10 mouse cellular contexts compared by ENCODE assay signal in genomic region chr4:139821071-139821470, GRCm38 (mm10). TPM values are rescaled to one million over a fixed set of nuclear protein-coding genes. Genes with fewer than 3 reads are reported as not detected.
DNase-seq lines count a peak whose midpoint lies in the region; ATAC-seq lines count a peak whose summit lies in the region.
"Had no signal": no experiment of that assay in that cellular context is flagged by ENCODE, and none has a peak within 500 bp of the region (broad histone marks: within the 10 kb centered on the region; RNA-seq: fewer than 3 reads in every experiment).

No protein-coding gene starts in this region.

- no peaks in the 10 kb centered on the region for H3K9me3 ChIP-seq in kidney, embryonic 16.5 days (ENCODE audit: low read length)
- H3K9me3 ChIP-seq in forebrain, embryonic 10.5 days, result no peaks in the 10 kb centered on the region
- no peaks in the 10 kb centered on the region for H3K9me3 ChIP-seq in intestine, embryonic 16.5 days (ENCODE audit: control insufficient read depth, low read length)
- no peaks in the 10 kb centered on the region for H3K9me3 ChIP-seq in neural tube, embryonic 13.5 days

- H3K4me3 ChIP-seq in kidney, embryonic 16.5 days (ENCODE audit: low read length), result peak overlapping the region; percentile 31
- peak overlapping the region; percentile 45 for H3K4me3 ChIP-seq in forebrain, embryonic 10.5 days
- peak overlapping the region; percentile 25 for H3K4me3 ChIP-seq in intestine, embryonic 16.5 days (ENCODE audit: low read length)
- H3K4me3 ChIP-seq in neural tube, embryonic 13.5 days, result peak overlapping the region; percentile 35

- no peak for DNase-seq in kidney, postnatal 14 days
- DNase-seq in forebrain, embryonic 10.5 days (ENCODE audit: extremely low spot score, low spot score), result no peak
- no peak for DNase-seq in cerebellum, postnatal 14 days
- no peak for DNase-seq in adrenal gland, postnatal 10 days
- DNase-seq: lung, postnatal 10 days had no signal

- peak overlapping the region; percentile 34 for H3K4me2 ChIP-seq in kidney, embryonic 16.5 days (replicated peaks; ENCODE audit: low read depth, low read length)
- no peak overlapping the region for H3K4me2 ChIP-seq in intestine, embryonic 16.5 days (ENCODE audit: low read depth, low read length)
- peak overlapping the region; percentile 58 for H3K4me2 ChIP-seq in neural tube, embryonic 13.5 days

- no peak overlapping the region for H3K9ac ChIP-seq in kidney, embryonic 16.5 days (replicated peaks; ENCODE audit: low read length)
- no peak overlapping the region for H3K9ac ChIP-seq in intestine, embryonic 16.5 days (ENCODE audit: low read depth, low read length)
- peak overlapping the region; percentile 64 for H3K9ac ChIP-seq in neural tube, embryonic 13.5 days

- H3K27ac ChIP-seq in kidney, embryonic 16.5 days (ENCODE audit: low read length), result no peak overlapping the region
- peak overlapping the region; percentile 85 for H3K27ac ChIP-seq in forebrain, embryonic 10.5 days
- no peak overlapping the region for H3K27ac ChIP-seq in intestine, embryonic 16.5 days (ENCODE audit: low read length)
- 0 out of 2 replicates have a peak overlapping the region, but pooled peaks have one; percentile 33 for H3K27ac ChIP-seq in neural tube, embryonic 13.5 days (replicated peaks)

- no peak for ATAC-seq in kidney, embryonic 16.5 days (ENCODE audit: low FRiP score, low TSS enrichment)
- ATAC-seq in intestine, embryonic 16.5 days, result no peak
- ATAC-seq in neural tube, embryonic 13.5 days (ENCODE audit: low read depth), result no peak
- ATAC-seq in cerebellum, adult (ENCODE audit: insufficient number of reproducible peaks, low FRiP score, low TSS enrichment), result no peak

- peaks cover 9% of the 10 kb centered on the region for H3K4me1 ChIP-seq in kidney, embryonic 16.5 days (ENCODE audit: insufficient read depth, low read length)
- peaks cover 96% of the 10 kb centered on the region for H3K4me1 ChIP-seq in forebrain, embryonic 10.5 days
- H3K4me1 ChIP-seq in intestine, embryonic 16.5 days (ENCODE audit: control insufficient read depth, insufficient read depth, low read length), result no peaks in the 10 kb centered on the region; the same call in 1 of the 2 replicates
- H3K4me1 ChIP-seq in neural tube, embryonic 13.5 days (replicated peaks), result peaks cover 87% of the 10 kb centered on the region

- 2% methylated on average over 22 of the region's 22 CpGs for WGBS in kidney, embryonic 16.5 days
- WGBS in forebrain, embryonic 10.5 days, result 1% methylated on average over 22 of the region's 22 CpGs
- WGBS in intestine, embryonic 16.5 days, result 2% methylated on average over 22 of the region's 22 CpGs
- WGBS in neural tube, embryonic 13.5 days, result 1% methylated on average over 22 of the region's 22 CpGs

- peaks cover 99% of the 10 kb centered on the region for H3K27me3 ChIP-seq in kidney, embryonic 16.5 days (ENCODE audit: insufficient read depth, low read length)
- H3K27me3 ChIP-seq in forebrain, embryonic 10.5 days (ENCODE audit: poor library complexity, severe bottlenecking), result peaks cover 100% of the 10 kb centered on the region
- H3K27me3 ChIP-seq in intestine, embryonic 16.5 days (replicated peaks; ENCODE audit: control insufficient read depth, insufficient read depth, low read length), result peaks cover 94% of the 10 kb centered on the region
- peaks cover 97% of the 10 kb centered on the region for H3K27me3 ChIP-seq in neural tube, embryonic 13.5 days

- H3K36me3 ChIP-seq in kidney, embryonic 16.5 days (ENCODE audit: insufficient read depth, low read length), result no peaks in the 10 kb centered on the region
- no peaks in the 10 kb centered on the region for H3K36me3 ChIP-seq in forebrain, embryonic 10.5 days (replicated peaks)
- no peaks in the 10 kb centered on the region for H3K36me3 ChIP-seq in intestine, embryonic 16.5 days (ENCODE audit: control insufficient read depth, insufficient read depth, low read length)
- H3K36me3 ChIP-seq in neural tube, embryonic 13.5 days, result no peaks in the 10 kb centered on the region

RNA-seq across cellular contexts. Expression of gene Pax7, which starts 12.3 kb away (rescaled TPM):
- 0.03 TPM in 1 of 2 replicates, not detected in the other for polyA plus RNA-seq in kidney, embryonic 16.5 days (2015; fragmentation: Nextera tagmentation; extraction: Ambion mirVana)
- 2.2 and 2.4 TPM in 2 replicates for polyA plus RNA-seq in forebrain, embryonic 10.5 days (2016; fragmentation: Nextera tagmentation; extraction: Ambion mirVana)
- polyA plus RNA-seq in intestine, embryonic 16.5 days (2015; fragmentation: Nextera tagmentation; extraction: Ambion mirVana), result not detected in 2 replicates
- polyA plus RNA-seq in neural tube, embryonic 13.5 days (2015; fragmentation: Nextera tagmentation; extraction: Ambion mirVana), result 0.50 and 0.70 TPM in 2 replicates
- under 1 TPM; 0.15 to 0.64 TPM for total RNA-seq in adrenal gland, postnatal 10 days (2021)
- total RNA-seq: MEL had no signal

Comparison
In these comparisons a context has a peak if more than half of its experiments do, and no peak if none do; other contexts are left out.
1. H3K27ac ChIP-seq: peak in forebrain, embryonic 10.5 days (single experiment) and neural tube, embryonic 13.5 days (single experiment); none in kidney, embryonic 16.5 days (single experiment) and intestine, embryonic 16.5 days (single experiment).
2. Peak in every context shown above with its lines, with median percentiles within 50 percentile points of each other: H3K4me3 ChIP-seq.